Mouse (Mus musculus): ENCODE results near the gene Gm5538. TPM values are rescaled to one million over a fixed set of nuclear protein-coding genes. Genes with fewer than 3 reads are reported as not detected.

Gene Gm5538
- not detected in 2 replicates for polyA plus RNA-seq (2015; fragmentation: Nextera tagmentation; extraction: Ambion mirVana)

GRCm38 (mm10) chr3:59729490-59729889 is at the start of gene Gm5538:
Gm5538 (plus strand) TSS chr3:59729790.

Other genes starting within 250 kb of the Gm5538 start
- gene Gm8298, start 131.3 kb downstream of the Gm5538 start, polyA plus RNA-seq (2015; fragmentation: Nextera tagmentation; extraction: Ambion mirVana): not detected in 2 replicates
- 0.17 TPM in 1 of 2 replicates, not detected in the other for gene C130079G13Rik, start 195.4 kb downstream of the Gm5538 start, polyA plus RNA-seq (2015; fragmentation: Nextera tagmentation; extraction: Ambion mirVana)

Data from skeletal muscle tissue, postnatal 0 days (tissue).